Mouse (Mus musculus): ENCODE measurements around the gene Rinl. TPM values are rescaled to one million over a fixed set of nuclear protein-coding genes. Genes with fewer than 3 reads are reported as not detected.

Gene Rinl
- polyA plus RNA-seq, 1 experiment from 2014 or later, result 2.7 TPM

GRCm38 (mm10) chr7:28811640-28812275, 23.0 kb downstream of the Rinl start:
- no peak for ATAC-seq (ENCODE audit: low FRiP score)

GRCm38 (mm10) chr7:28812436-28812835, 23.7 kb downstream of the Rinl start:
- Histone ChIP-seq H3K36me3 (peaks cover 55% of the 10 kb centered on the region), H3K4me1 (peaks cover 63% of the 10 kb centered on the region), H3K4me3 (peak overlapping the region; percentile 79), H3K4me2 (replicated peaks) (peak overlapping the region; percentile 79), H3K27ac (no peak overlapping the region), H3K27me3 (no peaks in the 10 kb centered on the region), H3K9ac (peak overlapping the region; percentile 94), H3K9me3 (replicated peaks) (no peaks in the 10 kb centered on the region)
- no peak for ATAC-seq (ENCODE audit: low FRiP score)
- 73% methylated on average over 4 of the region's 4 CpGs for WGBS

More at GRCm38 (mm10) chr7:28811640-28812275, 23.0 kb downstream of the Rinl start:
- peak overlapping the region; percentile 79 for H3K4me3 ChIP-seq
- peak overlapping the region; percentile 94 for H3K9ac ChIP-seq
- no peaks in the 10 kb centered on the region for H3K27me3 ChIP-seq
- no peaks in the 10 kb centered on the region for H3K9me3 ChIP-seq (replicated peaks)
- WGBS, result 16% methylated on average over 7 of the region's 7 CpGs
- H3K4me2 ChIP-seq (replicated peaks), result peak overlapping the region; percentile 79
- H3K4me1 ChIP-seq, result peaks cover 56% of the 10 kb centered on the region
- H3K36me3 ChIP-seq, result peaks cover 48% of the 10 kb centered on the region
- H3K27ac ChIP-seq, result peak overlapping the region; percentile 17; the same call in 1 of the 2 replicates

DNA sequence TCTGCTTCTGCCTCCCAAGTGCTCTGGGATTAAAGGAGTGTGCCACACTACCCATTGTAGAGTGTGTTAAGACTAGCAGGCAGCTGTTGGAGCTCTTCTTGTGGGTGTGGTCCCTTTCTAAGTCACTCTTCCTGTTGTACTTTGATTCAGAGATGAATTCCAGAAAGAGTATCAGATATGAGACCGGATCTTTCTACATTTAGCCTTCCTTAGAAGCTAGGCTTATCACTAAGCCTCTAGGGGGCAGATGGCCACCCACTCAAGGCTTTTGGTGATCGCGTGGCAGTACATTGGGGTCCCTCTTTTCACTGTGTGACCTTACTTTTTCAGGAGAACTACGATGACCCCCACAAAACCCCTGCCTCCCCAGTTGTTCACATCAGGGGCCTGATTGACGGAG, 24.2 kb downstream of the Rinl start:
- Histone ChIP-seq H3K27me3 (no peaks in the 10 kb centered on the region), H3K36me3 (peaks cover 60% of the 10 kb centered on the region), H3K9me3 (replicated peaks) (no peaks in the 10 kb centered on the region), H3K4me2 (replicated peaks) (peak overlapping the region; percentile 79), H3K4me3 (peak overlapping the region; percentile 79), H3K27ac (no peak overlapping the region), H3K9ac (peak overlapping the region; percentile 94; the same call in 1 of the 2 replicates), H3K4me1 (peaks cover 63% of the 10 kb centered on the region)
- 90% methylated on average over 5 of the region's 5 CpGs for WGBS
- no peak for ATAC-seq (ENCODE audit: low FRiP score)

DNA sequence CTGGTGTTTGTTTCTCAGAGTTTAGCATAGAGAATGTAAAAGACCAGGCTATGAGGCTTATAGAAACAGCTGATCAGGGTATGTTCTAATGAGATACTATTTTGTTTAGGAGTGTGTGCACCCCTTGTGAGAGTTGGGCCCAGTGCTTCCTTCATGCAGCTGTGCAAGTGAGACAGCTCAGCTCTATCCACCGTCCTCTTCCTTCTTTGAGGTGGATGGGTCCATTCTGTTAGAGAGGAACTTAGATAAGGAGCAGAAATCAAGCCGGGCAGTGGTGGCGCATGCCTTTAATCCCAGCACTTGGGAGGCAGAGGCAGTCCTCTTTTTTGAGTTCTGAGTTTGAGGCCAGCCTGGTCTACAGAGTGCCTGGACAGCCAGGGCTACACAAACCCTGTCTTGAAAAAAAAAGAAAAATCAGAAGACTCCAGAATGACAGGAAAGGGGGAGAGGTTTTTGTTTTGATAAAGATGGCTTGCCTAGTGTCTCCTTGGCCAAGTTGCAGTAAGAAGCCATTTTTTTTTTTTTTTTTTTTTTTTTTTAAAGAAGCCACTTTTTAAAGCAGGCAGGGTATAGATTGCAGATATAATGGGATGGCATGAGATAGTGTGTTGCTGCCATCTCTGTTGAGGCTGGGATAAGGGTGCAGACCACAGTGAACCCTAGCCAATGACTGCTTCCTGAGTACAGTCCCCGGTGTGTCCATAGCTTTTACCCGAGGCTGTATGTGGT, 25.7 kb downstream of the Rinl start:
- no peaks in the 10 kb centered on the region for H3K27me3 ChIP-seq
- no peak overlapping the region for H3K4me3 ChIP-seq
- H3K9ac ChIP-seq, result no peak overlapping the region
- WGBS, result 91% methylated on average over 5 of the region's 5 CpGs
- H3K36me3 ChIP-seq, result peaks cover 73% of the 10 kb centered on the region
- no peak overlapping the region for H3K4me2 ChIP-seq (replicated peaks)
- H3K4me1 ChIP-seq, result peaks cover 68% of the 10 kb centered on the region
- no peak overlapping the region for H3K27ac ChIP-seq
- no peaks in the 10 kb centered on the region for H3K9me3 ChIP-seq (replicated peaks)
- ATAC-seq (ENCODE audit: low FRiP score), result no peak

GRCm38 (mm10) chr7:28815230-28815629, 26.5 kb downstream of the Rinl start:
- 92% methylated on average over 9 of the region's 9 CpGs for WGBS
- peak overlapping the region; percentile 3; the same call in 1 of the 2 replicates for H3K4me2 ChIP-seq (replicated peaks)
- H3K9ac ChIP-seq, result no peak overlapping the region
- no peaks in the 10 kb centered on the region for H3K9me3 ChIP-seq (replicated peaks)
- peaks cover 80% of the 10 kb centered on the region for H3K36me3 ChIP-seq
- H3K27me3 ChIP-seq, result no peaks in the 10 kb centered on the region
- H3K4me3 ChIP-seq, result no peak overlapping the region
- ATAC-seq (ENCODE audit: low FRiP score), result no peak
- peaks cover 73% of the 10 kb centered on the region for H3K4me1 ChIP-seq
- peak overlapping the region; percentile 49; the same call in 1 of the 2 replicates for H3K27ac ChIP-seq

DNA sequence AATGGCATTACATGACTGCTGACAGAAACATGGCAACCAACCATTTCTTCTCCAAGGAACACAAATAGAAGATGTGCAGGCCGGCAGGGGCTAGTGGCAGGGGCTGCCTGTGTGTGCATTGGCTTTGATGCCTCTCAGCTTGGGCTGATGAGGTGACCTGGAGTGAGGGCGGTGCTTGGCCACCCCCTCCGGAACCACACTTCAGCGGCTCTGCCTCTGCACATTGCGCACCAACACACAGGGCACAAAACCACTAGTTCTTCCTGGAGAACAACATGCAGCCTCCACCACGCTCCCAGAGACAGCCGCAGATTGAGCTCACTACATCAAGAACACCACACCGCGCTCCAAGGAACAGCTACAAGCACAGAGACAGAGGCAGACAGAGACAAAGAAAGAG, 27.4 kb downstream of the Rinl start:
- Histone ChIP-seq H3K36me3 (peaks cover 90% of the 10 kb centered on the region), H3K27me3 (no peaks in the 10 kb centered on the region), H3K4me2 (replicated peaks) (no peak overlapping the region), H3K4me1 (peaks cover 80% of the 10 kb centered on the region), H3K27ac (no peak overlapping the region), H3K4me3 (no peak overlapping the region), H3K9ac (0 out of 2 replicates have a peak overlapping the region, but pooled peaks have one; percentile 32), H3K9me3 (replicated peaks) (no peaks in the 10 kb centered on the region)
- WGBS, result 85% methylated on average over 9 of the region's 9 CpGs
- no peak for ATAC-seq (ENCODE audit: low FRiP score)

DNA sequence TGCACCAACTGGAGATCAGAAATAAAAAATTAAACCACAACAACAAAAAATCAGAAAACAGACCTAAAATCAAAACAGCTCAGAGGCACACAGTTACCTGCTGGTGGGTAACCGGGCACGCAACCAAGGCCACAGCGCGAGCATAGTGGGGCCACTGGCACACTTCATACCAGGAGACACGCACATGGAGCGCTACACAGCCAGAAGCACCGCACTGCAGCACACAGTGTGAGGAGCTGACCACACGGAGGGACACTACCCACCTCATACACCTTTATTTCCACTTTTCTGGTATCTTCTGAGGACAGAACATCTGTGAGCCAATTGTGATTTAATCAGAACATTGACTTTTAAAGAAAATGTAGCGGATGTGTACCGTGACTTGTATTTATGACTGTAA, 28.2 kb downstream of the Rinl start:
- Histone ChIP-seq H3K4me3 (no peak overlapping the region; the same call in 1 of the 2 replicates), H3K27ac (no peak overlapping the region), H3K27me3 (no peaks in the 10 kb centered on the region), H3K9ac (no peak overlapping the region), H3K36me3 (peaks cover 94% of the 10 kb centered on the region), H3K9me3 (replicated peaks) (no peaks in the 10 kb centered on the region), H3K4me2 (replicated peaks) (no peak overlapping the region; the same call in 1 of the 2 replicates), H3K4me1 (peaks cover 79% of the 10 kb centered on the region)
- 92% methylated on average over 10 of the region's 10 CpGs for WGBS
- no peak for ATAC-seq (ENCODE audit: low FRiP score)

- Histone ChIP-seq H3K27me3 (no peaks in the 10 kb centered on the region), H3K4me3 (no peak overlapping the region), H3K4me2 (replicated peaks) (no peak overlapping the region), H3K36me3 (peaks cover 95% of the 10 kb centered on the region), H3K9ac (no peak overlapping the region; the same call in 1 of the 2 replicates), H3K4me1 (peaks cover 73% of the 10 kb centered on the region), H3K27ac (no peak overlapping the region), H3K9me3 (replicated peaks) (no peaks in the 10 kb centered on the region)
- no peak for ATAC-seq (ENCODE audit: low FRiP score)
- WGBS, result 77% methylated on average over 6 of the region's 6 CpGs
These were observed 28.8 kb downstream of the Rinl start for GRCm38 (mm10) chr7:28817524-28817923.

- Histone ChIP-seq H3K4me2 (replicated peaks) (no peak overlapping the region), H3K4me1 (peaks cover 68% of the 10 kb centered on the region), H3K27ac (peak overlapping the region; percentile 6; the same call in 1 of the 2 replicates), H3K9me3 (replicated peaks) (no peaks in the 10 kb centered on the region), H3K36me3 (peaks cover 95% of the 10 kb centered on the region), H3K9ac (no peak overlapping the region; the same call in 1 of the 2 replicates), H3K4me3 (no peak overlapping the region), H3K27me3 (no peaks in the 10 kb centered on the region)
- 80% methylated on average over 4 of the region's 4 CpGs for WGBS
- no peak for ATAC-seq (ENCODE audit: low FRiP score)
These were observed 29.2 kb downstream of the Rinl start for GRCm38 (mm10) chr7:28817957-28818356.

GRCm38 (mm10) chr7:28818436-28818835, 29.7 kb downstream of the Rinl start:
- no peak for ATAC-seq (ENCODE audit: low FRiP score)
- Histone ChIP-seq H3K36me3 (peaks cover 92% of the 10 kb centered on the region), H3K9me3 (replicated peaks) (no peaks in the 10 kb centered on the region), H3K9ac (no peak overlapping the region), H3K27ac (no peak overlapping the region), H3K4me3 (no peak overlapping the region), H3K4me1 (peaks cover 64% of the 10 kb centered on the region), H3K4me2 (replicated peaks) (no peak overlapping the region), H3K27me3 (no peaks in the 10 kb centered on the region)
- 72% methylated on average over 18 of the region's 18 CpGs for WGBS

DNA sequence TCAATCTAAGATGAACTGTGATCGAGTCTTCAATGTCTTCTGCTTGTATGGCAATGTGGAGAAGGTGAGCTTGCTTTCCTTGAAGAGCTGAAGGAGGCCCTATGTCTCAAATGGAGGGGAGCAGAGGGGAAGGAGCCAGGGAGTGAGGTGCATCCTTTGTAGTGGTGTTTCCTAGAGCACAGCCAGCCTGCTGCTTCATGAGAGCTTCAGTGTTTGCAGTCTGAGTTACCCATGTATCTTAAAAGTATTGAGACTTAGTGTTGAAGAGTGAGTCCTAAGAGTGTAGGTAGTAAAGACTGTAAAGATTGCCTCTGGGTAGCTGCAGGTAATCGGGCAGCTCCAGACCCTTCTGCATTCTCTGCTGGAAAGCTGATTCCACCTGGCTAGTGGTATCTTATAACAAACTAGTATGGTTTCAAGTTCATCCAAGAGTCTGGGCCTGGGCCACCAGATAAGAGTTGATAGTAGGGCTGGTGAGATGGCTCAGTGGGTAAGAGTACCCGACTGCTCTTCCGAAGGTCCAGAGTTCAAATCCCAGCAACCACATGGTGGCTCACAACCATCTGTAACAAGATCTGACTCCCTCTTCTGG, 30.2 kb downstream of the Rinl start:
- H3K9me3 ChIP-seq (replicated peaks), result no peaks in the 10 kb centered on the region
- H3K4me2 ChIP-seq (replicated peaks), result no peak overlapping the region
- no peak overlapping the region for H3K9ac ChIP-seq
- WGBS, result 88% methylated on average over 4 of the region's 4 CpGs
- peaks cover 60% of the 10 kb centered on the region for H3K4me1 ChIP-seq
- H3K4me3 ChIP-seq, result no peak overlapping the region
- H3K27ac ChIP-seq, result no peak overlapping the region
- peaks cover 87% of the 10 kb centered on the region for H3K36me3 ChIP-seq
- no peak for ATAC-seq (ENCODE audit: low FRiP score)
- H3K27me3 ChIP-seq, result no peaks in the 10 kb centered on the region

- H3K27ac ChIP-seq, result peak overlapping the region; percentile 80
- no peaks in the 10 kb centered on the region for H3K27me3 ChIP-seq
- peaks cover 81% of the 10 kb centered on the region for H3K36me3 ChIP-seq
- 83% methylated on average over 4 of the region's 4 CpGs for WGBS
- no peak overlapping the region for H3K4me3 ChIP-seq
- H3K4me1 ChIP-seq, result peaks cover 57% of the 10 kb centered on the region
- H3K4me2 ChIP-seq (replicated peaks), result peak overlapping the region; percentile 11; the same call in 1 of the 2 replicates
- H3K9me3 ChIP-seq (replicated peaks), result no peaks in the 10 kb centered on the region
- H3K9ac ChIP-seq, result 0 out of 2 replicates have a peak overlapping the region, but pooled peaks have one; percentile 27
- no peak for ATAC-seq (ENCODE audit: low FRiP score)
These were observed 30.8 kb downstream of the Rinl start for GRCm38 (mm10) chr7:28819571-28819970.
